Mouse (Mus musculus) adipocyte (in vitro differentiated cells): ENCODE measurements at regions not wholly inside any gene's neighbourhood (a gene's known extent, or its start where the extent isn't known, plus 50 kb on each side); places are given as distances from the start of the nearest gene placed in this dataset.
A peak's percentile ranks its signal among the peaks of the same experiment; 100 is the strongest.
"Not testable (repeated sequence)": the region's sequence is repeated elsewhere in the genome, so short reads cannot be mapped to it uniquely, and the experiment has no call there.

Source experiments
- DNase-seq: peaks from one replicate; pipeline ENCODE4 v3.0.0-alpha.2; 2016; ENCODE audit warnings: low spot score

GRCm38 (mm10) chr3:68794380-68795014 lies 74.9 kb upstream of the 1110032F04Rik start:
- peak; percentile 53 for DNase-seq

GRCm38 (mm10) chr3:68795641-68796040 lies 73.7 kb upstream of the 1110032F04Rik start:
- DNase-seq, result peak; percentile 89

GRCm38 (mm10) chr3:68798408-68798807 lies 71.0 kb upstream of the 1110032F04Rik start:
- DNase-seq, result not testable (repeated sequence)

- no peak for DNase-seq
Measured at GRCm38 (mm10) chr3:68808866-68809265, 60.5 kb upstream of the 1110032F04Rik start.

- DNase-seq, result no peak
Measured at GRCm38 (mm10) chr3:68813461-68813860, 55.9 kb upstream of the 1110032F04Rik start.

- DNase-seq, result no peak
Measured at GRCm38 (mm10) chr3:68814011-68814690, 55.2 kb upstream of the 1110032F04Rik start.

GRCm38 (mm10) chr3:68815621-68816020 lies 53.8 kb upstream of the 1110032F04Rik start:
- no peak for DNase-seq

GRCm38 (mm10) chr3:68817321-68817720 lies 52.1 kb upstream of the 1110032F04Rik start:
- no peak for DNase-seq
